Mouse (Mus musculus): ENCODE measurements at regions not wholly inside any gene's neighbourhood (a gene's known extent, or its start where the extent isn't known, plus 50 kb on each side); places are given as distances from the start of the nearest gene placed in this dataset.

DNA sequence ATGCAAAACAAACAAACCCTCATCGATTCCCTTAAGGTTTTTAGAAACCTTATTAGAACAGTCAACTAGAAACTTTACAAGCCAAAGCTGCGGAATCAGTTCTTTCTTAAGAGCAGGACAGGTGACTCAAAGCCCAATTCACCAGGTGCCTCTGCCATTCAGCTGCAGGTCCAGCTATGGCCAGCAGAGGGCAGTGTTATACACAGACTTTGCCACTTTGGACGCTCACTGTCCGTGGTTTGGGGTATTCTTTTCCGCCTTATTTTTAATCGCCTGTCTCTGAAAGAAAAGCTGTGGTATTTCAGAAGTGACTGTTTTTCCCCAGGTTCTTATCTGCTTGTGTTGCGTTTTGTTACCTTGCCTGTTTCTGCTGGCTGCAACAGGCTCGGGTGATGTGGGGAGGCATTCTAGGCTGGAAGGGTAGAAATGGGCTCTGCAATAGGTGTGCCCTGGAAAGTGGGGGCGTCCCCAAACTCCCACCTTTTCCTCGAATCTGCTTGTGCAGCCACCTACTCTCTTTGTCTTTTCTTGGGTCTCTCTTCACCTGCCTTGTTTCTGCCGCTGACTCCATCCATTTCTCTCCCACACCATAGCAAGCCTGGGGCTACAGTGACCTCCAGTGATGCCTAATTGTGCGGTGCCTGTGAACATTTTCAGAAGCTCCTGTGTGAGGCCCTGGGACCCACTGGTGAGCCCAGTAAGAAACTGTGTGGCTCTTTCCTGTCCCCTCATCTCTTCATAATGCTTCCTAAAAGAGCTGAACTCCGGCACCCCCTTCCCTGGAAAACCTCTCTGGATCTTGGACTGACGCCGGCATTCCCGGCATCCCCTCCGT is 142.4 kb downstream of the Mtx3 start:
- peak; percentile 89 to 94 for DNase-seq

DNA sequence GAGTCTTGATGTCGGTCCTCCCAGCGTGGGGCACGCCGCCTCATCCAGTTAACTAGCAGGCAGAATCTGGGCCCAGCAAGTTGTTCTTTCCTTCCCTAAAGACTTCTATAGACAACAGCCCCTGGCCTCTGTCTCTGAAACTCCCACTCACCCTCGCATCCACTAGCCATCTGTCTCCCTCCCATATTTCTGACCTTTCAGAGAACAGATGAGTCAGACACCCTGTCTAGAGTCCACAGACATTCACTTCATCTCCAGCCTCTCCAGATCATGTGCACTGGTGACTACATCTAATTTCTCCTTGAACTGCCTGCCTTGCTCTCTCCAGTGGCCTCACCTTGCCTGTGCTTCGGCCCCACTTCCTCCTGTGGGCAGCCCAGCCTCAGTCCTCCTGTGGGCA is 143.1 kb downstream of the Mtx3 start:
- DNase-seq, result peak in 1 of 2 experiments; percentile 24

DNA sequence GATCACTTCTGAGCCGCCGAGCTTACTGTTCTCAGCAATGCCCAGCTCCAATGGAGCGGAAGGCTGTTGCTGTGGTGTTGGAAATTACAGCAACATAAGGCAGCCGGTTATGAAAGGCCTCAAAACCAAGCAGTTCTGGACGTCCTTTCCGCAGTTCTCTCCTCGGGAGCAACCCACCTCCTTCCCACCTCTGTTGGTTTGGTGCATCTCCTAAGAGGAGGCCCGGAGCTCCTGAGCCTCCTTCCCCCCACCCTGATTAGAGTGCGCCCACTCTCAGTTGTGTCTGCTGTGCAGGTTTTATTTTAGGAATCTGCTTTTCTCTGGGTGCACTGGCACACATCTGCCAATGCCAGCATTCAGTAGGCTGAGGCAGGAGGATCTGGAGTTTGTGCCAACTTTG is 144.0 kb downstream of the Mtx3 start:
- peak; percentile 27 to 28 for DNase-seq

DNA sequence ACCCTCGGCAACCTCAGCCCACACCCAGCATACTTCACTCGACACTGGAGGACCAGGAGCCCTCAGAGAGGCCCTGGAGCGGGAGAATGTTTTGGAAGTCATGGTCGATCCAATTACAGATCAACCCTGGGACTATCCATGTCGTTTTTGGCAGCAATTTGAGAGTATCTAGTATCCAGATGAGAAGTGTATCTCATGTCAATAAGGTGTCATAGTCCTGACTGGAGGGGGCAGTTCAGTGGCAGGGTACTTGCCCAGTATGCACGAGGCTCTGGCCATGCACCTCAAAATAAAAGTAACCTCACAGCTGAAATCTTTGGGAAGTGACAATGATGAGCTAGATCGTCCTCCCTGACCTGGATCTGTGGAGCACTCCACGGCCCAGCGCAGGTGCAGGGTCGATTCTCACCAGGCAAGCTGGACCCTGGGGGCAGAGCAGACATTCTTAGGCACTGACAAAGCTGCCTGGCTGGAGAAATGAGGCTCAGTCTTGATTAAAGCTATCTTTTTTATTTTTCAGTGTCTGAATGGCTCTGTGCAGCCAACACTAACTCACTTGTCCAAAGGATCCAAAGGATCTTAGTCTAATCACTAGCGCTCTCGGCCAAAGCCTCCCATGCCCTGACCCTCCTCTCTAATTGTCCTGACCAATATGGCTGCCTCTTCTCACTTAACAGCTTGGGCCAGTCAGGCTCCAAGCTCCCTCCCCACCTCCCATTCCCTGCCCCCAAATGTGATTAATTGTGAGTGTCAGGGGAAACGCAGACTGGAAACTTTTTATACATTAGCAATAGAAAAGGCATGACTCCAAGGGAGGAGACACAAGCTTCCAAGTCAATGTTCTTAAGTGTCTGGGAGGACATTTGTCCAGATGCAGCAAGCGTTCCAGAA is 146.0 kb downstream of the Mtx3 start:
- no peak for DNase-seq
